Mouse (Mus musculus) kidney, adult 2 months (tissue): ENCODE measurements around the gene Itgb7.

ENCODE experiments used
- CTCF ChIP-seq: fragments of 200-500 bp; conservative IDR thresholded peaks from 2 replicates; pipeline ENCODE4 v1.5.1; 2011; ENCODE audit warnings: low read depth, mild to moderate bottlenecking, control low read depth, low read length, moderate library complexity, mixed read lengths; ENCODE audit not compliant: insufficient read depth, insufficient read length
- POLR2A ChIP-seq: fragments of 200-500 bp; IDR thresholded peaks from one replicate; pipeline ENCODE4 v1.6.1; 2011; ENCODE audit warnings: low read depth, low read length, control low read depth

- TF ChIP-seq CTCF: no peak
- TF ChIP-seq POLR2A: no peak
Measured at GRCm38 (mm10) chr15:102242404-102243228, 10.9 kb upstream of the Itgb7 start.
